Mouse (Mus musculus) kidney, embryonic 14.5 days (tissue): ENCODE results near the gene Crabp2. TPM values are rescaled to one million over a fixed set of nuclear protein-coding genes. Genes with fewer than 3 reads are reported as not detected.

ENCODE experiments used
- ATAC-seq: fragments of 200-750 bp; cut with Nextera tagmentation; 2 replicates; pipeline ENCODE4 v1.8.0; 2017; ENCODE audit warnings: moderate number of reproducible peaks, mild to moderate bottlenecking, moderate TSS enrichment, moderate library complexity; ENCODE audit not compliant: low FRiP score, low TSS enrichment
- H3K27ac ChIP-seq: fragments of 300-500 bp; sonication (generic); 2 replicates; pipeline ENCODE4 v1.5.1; 2014; ENCODE audit warnings: low read depth, mild to moderate bottlenecking, low read length, moderate library complexity, mixed read lengths
- H3K27me3 ChIP-seq: fragments of 300-500 bp; sonication (generic); 2 replicates; pipeline ENCODE4 v1.6.1; 2014; ENCODE audit warnings: mild to moderate bottlenecking, low read length; ENCODE audit not compliant: control insufficient read depth, insufficient read depth
- H3K36me3 ChIP-seq: fragments of 300-500 bp; sonication (generic); 2 replicates; pipeline ENCODE4 v1.6.1; 2014; ENCODE audit warnings: low read length, mixed read lengths; ENCODE audit not compliant: control insufficient read depth, insufficient read depth
- H3K4me1 ChIP-seq: fragments of 300-500 bp; sonication (generic); 2 replicates; pipeline ENCODE4 v1.6.1; 2014; ENCODE audit warnings: low read length, mixed read lengths; ENCODE audit not compliant: control insufficient read depth, insufficient read depth
- H3K4me2 ChIP-seq: fragments of 300-500 bp; sonication (generic); replicated peaks from 2 replicates; pipeline ENCODE4 v1.6.1; 2014; ENCODE audit warnings: low read depth, mild to moderate bottlenecking, low read length
- H3K4me3 ChIP-seq: fragments of 300-500 bp; sonication (generic); 2 replicates; pipeline ENCODE4 v1.5.1; 2014; ENCODE audit warnings: mild to moderate bottlenecking, low read length
- H3K9ac ChIP-seq: fragments of 300-500 bp; sonication (generic); 2 replicates; pipeline ENCODE4 v1.6.1; 2014; ENCODE audit warnings: low read depth, mild to moderate bottlenecking, low read length, moderate library complexity
- H3K9me3 ChIP-seq: fragments of 300-500 bp; sonication (generic); 2 replicates; pipeline ENCODE4 v1.6.1; 2016; ENCODE audit warnings: low read length; ENCODE audit not compliant: control insufficient read depth
- WGBS: fragments of 180-500 bp; shearing (Covaris S2); extraction: QIAGEN DNeasy Blood & Tissue Kit; methylation state at CpG from one replicate; pipeline ENCODE4 v1.1.7; 2014; 5-methylcytosine and 5-hydroxymethylcytosine counted together
- polyA plus RNA-seq: library from polyadenylated mRNA; unstranded; fragments of >200 nt; fragmentation: Nextera tagmentation; extraction: Ambion mirVana; gene quantifications from 2 replicates; pipeline ENCODE4 v1.2.1, GENCODE M21; 2014

Gene Crabp2
- polyA plus RNA-seq, 1 experiment from 2014 or later: 113 TPM

DNA sequence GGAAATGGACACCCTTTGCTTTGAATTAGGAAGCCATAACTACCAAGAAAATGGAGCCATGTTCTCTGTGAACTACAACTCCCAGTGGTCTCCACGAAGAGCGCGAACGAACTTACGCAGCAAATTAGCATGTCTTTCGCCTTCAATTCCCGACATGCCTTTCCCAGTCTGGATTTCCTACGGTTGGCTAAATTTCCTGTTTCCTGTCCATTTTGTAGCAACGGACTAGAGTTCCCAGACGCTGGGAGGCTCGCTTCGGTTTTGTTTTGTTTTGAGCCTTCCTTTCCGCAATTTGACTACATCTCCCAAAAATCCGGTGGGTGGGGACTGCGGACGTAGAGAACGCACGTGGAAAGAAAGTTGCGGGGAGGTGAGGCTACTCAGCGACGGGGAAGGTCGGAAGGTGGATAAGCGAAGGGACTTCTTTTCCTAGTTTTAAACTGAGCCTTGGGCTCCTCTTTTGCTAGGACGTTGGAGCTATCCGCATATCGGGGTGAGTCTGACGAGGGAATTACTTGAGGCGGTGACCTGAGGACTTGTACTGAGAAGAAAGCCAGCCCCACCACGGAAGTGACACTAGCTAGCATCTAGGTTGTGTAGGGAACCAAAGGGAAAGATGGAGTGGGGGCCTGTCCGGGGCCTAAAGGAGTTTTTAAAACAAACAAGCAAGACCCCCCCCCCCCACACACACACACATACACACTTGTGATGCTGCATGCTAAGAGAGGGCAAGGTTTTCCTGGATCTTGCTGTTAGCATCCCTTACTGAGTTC is 28.9 kb upstream of the Crabp2 start, which contains the start of gene Mrpl24:
Gene Mrpl24, plus strand, starts transcription at position 171 of the 773 bp plus-strand sequence.
- peak; percentile 84 for ATAC-seq
- no peaks in the 10 kb centered on the region for H3K27me3 ChIP-seq
- H3K9ac ChIP-seq: peak within 1 kb of the TSS; percentile 79
- WGBS: under 1% methylated on average over 30 of the region's 30 CpGs
- peak within 1 kb of the TSS; percentile 76 for H3K4me2 ChIP-seq
- no peaks in the 10 kb centered on the region for H3K9me3 ChIP-seq
- peak within 1 kb of the TSS; percentile 90 for H3K27ac ChIP-seq
- peaks cover 60% of the 10 kb centered on the region for H3K36me3 ChIP-seq
- H3K4me1 ChIP-seq: no peaks in the 10 kb centered on the region
- peak within 1 kb of the TSS; percentile 63 for H3K4me3 ChIP-seq

DNA sequence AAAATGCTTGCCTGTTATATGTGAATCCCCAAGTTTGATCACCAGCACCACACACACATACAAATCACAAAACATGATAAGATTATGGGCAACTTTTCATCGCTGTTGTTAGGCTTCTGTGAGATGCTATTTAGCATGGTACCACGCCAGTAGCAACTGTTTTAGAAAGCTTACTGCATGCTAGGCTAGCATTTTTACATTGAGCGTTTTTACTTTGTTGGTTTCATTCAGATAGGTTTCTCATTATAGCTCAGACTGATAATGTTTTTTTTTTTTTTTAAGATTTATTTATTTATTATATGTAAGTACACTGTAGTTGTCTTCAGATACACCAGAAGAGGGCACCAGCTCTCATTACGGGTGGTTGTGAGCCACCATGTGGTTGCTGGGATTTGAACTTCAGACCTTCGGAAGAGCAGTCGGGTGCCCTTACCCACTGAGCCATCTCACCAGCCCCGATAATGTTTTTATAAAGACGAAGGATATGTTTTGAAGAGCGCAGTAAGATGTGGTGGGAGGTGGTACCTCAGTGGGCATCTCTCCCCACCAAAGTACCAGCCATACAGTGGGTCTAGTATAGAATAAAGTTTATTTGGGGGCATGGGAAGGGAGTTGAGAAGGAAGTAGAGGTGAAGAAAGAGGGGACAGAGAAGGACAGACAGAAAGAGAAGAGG is 28.1 kb upstream of the Crabp2 start:
- peaks cover 59% of the 10 kb centered on the region for H3K36me3 ChIP-seq
- peak overlapping the region; percentile 79; the same call in 1 of the 2 replicates for H3K9ac ChIP-seq
- peak overlapping the region; percentile 63 for H3K4me3 ChIP-seq
- WGBS: 70% methylated on average over 9 of the region's 9 CpGs
- H3K4me1 ChIP-seq: no peaks in the 10 kb centered on the region
- no peak for ATAC-seq
- H3K4me2 ChIP-seq: peak overlapping the region; percentile 76
- H3K27me3 ChIP-seq: no peaks in the 10 kb centered on the region
- no peaks in the 10 kb centered on the region for H3K9me3 ChIP-seq
- H3K27ac ChIP-seq: no peak overlapping the region

GRCm38 (mm10) chr3:87924996-87925395 is 23.5 kb upstream of the Crabp2 start:
- peaks cover 3% of the 10 kb centered on the region; the same call in 1 of the 2 replicates for H3K4me1 ChIP-seq
- peaks cover 63% of the 10 kb centered on the region for H3K36me3 ChIP-seq
- no peak overlapping the region for H3K27ac ChIP-seq
- no peak overlapping the region for H3K9ac ChIP-seq
- H3K27me3 ChIP-seq: no peaks in the 10 kb centered on the region
- H3K9me3 ChIP-seq: no peaks in the 10 kb centered on the region
- ATAC-seq: no peak
- H3K4me3 ChIP-seq: no peak overlapping the region
- no peak overlapping the region for H3K4me2 ChIP-seq
- 89% methylated on average over 7 of the region's 7 CpGs for WGBS

GRCm38 (mm10) chr3:87927452-87927851 is 21.0 kb upstream of the Crabp2 start:
- Histone ChIP-seq H3K36me3 (peaks cover 62% of the 10 kb centered on the region), H3K9me3 (no peaks in the 10 kb centered on the region), H3K4me1 (peaks cover 3% of the 10 kb centered on the region; the same call in 1 of the 2 replicates), H3K4me2 (no peak overlapping the region), H3K4me3 (no peak overlapping the region), H3K27me3 (no peaks in the 10 kb centered on the region), H3K27ac (no peak overlapping the region), H3K9ac (no peak overlapping the region)
- ATAC-seq: no peak
- WGBS: 92% methylated on average over 5 of the region's 5 CpGs

DNA sequence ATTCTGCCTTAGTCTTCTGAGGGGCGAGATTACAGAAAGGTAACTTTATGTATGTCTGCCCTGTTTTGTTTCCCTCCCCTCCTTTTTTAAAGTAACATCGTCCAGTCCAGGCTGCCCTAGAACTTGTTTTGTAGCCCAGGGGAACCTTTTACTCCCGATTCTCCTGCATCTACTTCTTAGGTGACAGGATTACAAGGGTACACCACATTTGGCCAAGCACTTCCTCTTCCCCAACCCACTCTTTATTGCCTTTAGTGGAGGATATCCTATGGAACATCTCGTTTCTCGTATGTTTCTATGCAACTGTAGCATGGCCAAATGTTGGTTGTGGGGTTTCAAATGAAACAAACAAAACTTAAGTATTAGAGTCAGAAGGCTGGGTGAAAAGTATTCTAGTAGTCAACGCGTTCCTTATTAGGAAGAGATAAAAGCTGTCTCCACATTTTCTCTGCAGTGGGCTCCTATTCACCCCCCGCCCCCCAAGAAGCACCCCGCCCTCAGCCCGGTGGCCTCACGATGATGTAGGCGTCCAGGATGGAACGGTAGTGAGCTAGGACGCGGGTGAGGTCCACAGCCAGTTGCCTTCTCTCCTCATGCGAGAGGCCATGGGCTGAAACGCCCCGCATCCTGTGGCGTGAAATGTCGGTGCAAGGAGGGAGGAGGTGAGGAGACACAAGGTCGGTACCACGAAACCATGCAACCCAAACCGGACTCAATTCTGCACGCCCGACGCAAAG is 19.0 kb upstream of the Crabp2 start:
- peak overlapping the region; percentile 85 for H3K27ac ChIP-seq
- H3K27me3 ChIP-seq: no peaks in the 10 kb centered on the region
- ATAC-seq: peak; percentile 60
- H3K4me2 ChIP-seq: peak overlapping the region; percentile 79
- H3K4me3 ChIP-seq: peak overlapping the region; percentile 63
- peak overlapping the region; percentile 83 for H3K9ac ChIP-seq
- H3K4me1 ChIP-seq: peaks cover 5% of the 10 kb centered on the region; the same call in 1 of the 2 replicates
- WGBS: 5% methylated on average over 26 of the region's 26 CpGs
- H3K9me3 ChIP-seq: no peaks in the 10 kb centered on the region
- peaks cover 60% of the 10 kb centered on the region for H3K36me3 ChIP-seq

- Histone ChIP-seq H3K9ac (peak within 1 kb of the TSS; percentile 83), H3K4me2 (peak within 1 kb of the TSS; percentile 79), H3K4me1 (peaks cover 7% of the 10 kb centered on the region; the same call in 1 of the 2 replicates), H3K9me3 (no peaks in the 10 kb centered on the region), H3K36me3 (peaks cover 60% of the 10 kb centered on the region), H3K27ac (peak within 1 kb of the TSS; percentile 85), H3K4me3 (peak within 1 kb of the TSS; percentile 63), H3K27me3 (no peaks in the 10 kb centered on the region)
- WGBS: under 1% methylated on average over 69 of the region's 78 CpGs
- ATAC-seq: peak; percentile 98
Measured at GRCm38 (mm10) chr3:87930078-87930795, 18.2 kb upstream of the Crabp2 start, which contains the start of the genes Isg20l2 and Rrnad1. Gene Isg20l2 (plus strand): TSS chr3:87930314. Gene Rrnad1 (minus strand): TSS chr3:87930717.

DNA sequence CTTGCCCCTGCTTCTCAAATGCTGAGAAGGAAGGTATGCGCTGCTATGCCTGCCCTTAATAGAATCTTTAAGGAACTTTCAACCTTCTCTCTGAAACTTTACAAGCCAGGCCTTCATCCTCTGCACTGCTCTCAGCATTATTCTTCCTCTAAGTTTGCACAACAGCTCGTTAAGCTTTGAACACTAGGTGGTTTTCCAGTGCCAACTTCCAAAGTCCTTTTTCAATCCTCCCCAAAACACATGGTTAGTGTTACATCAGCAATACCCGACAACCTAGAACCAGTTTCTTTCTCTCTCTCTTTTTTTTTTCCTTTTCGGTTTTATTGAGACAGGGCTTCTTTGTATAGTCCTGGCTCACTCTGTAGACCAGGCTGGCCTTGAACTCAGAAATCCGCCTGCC is 14.4 kb upstream of the Crabp2 start:
- peaks cover 13% of the 10 kb centered on the region; the same call in 1 of the 2 replicates for H3K4me1 ChIP-seq
- H3K4me3 ChIP-seq: no peak overlapping the region
- no peaks in the 10 kb centered on the region for H3K27me3 ChIP-seq
- no peak overlapping the region for H3K27ac ChIP-seq
- ATAC-seq: no peak
- H3K9me3 ChIP-seq: no peaks in the 10 kb centered on the region
- 87% methylated on average over 5 of the region's 5 CpGs for WGBS
- peaks cover 62% of the 10 kb centered on the region for H3K36me3 ChIP-seq
- H3K9ac ChIP-seq: no peak overlapping the region
- H3K4me2 ChIP-seq: no peak overlapping the region

GRCm38 (mm10) chr3:87934501-87934900 is 14.0 kb upstream of the Crabp2 start:
- H3K9ac ChIP-seq: no peak overlapping the region
- H3K36me3 ChIP-seq: peaks cover 67% of the 10 kb centered on the region
- 0 out of 2 replicates have a peak, but pooled peaks cover 10% of the 10 kb centered on the region for H3K4me1 ChIP-seq
- H3K4me3 ChIP-seq: no peak overlapping the region
- WGBS: 75% methylated on average over 4 of the region's 4 CpGs
- no peaks in the 10 kb centered on the region for H3K27me3 ChIP-seq
- H3K27ac ChIP-seq: no peak overlapping the region
- ATAC-seq: no peak
- H3K9me3 ChIP-seq: no peaks in the 10 kb centered on the region
- no peak overlapping the region for H3K4me2 ChIP-seq
